Mouse (Mus musculus) midbrain, postnatal 0 days (tissue): ENCODE data around the gene Kcnj6. TPM values are rescaled to one million over a fixed set of nuclear protein-coding genes. Genes with fewer than 3 reads are reported as not detected.

Experiments used
- ATAC-seq: fragments of 200-750 bp; cut with Nextera tagmentation; 2 replicates; pipeline ENCODE4 v1.8.0; 2017; ENCODE audit warnings: moderate number of reproducible peaks, mild to moderate bottlenecking, moderate TSS enrichment, moderate library complexity; ENCODE audit not compliant: low FRiP score
- DNase-seq: peaks from one replicate; pipeline ENCODE4 v3.0.0-alpha.2; 2015; ENCODE audit warnings: low spot score
- H3K27ac ChIP-seq: fragments of 300-500 bp; sonication (generic); 2 replicates; pipeline ENCODE4 v1.5.1; 2014; ENCODE audit warnings: low read depth, mild to moderate bottlenecking, low read length, mixed read lengths
- H3K27me3 ChIP-seq: fragments of 300-500 bp; sonication (generic); 2 replicates; pipeline ENCODE4 v1.6.1; 2014; ENCODE audit warnings: low read length, control low read depth, mixed read lengths; ENCODE audit not compliant: insufficient read depth
- H3K36me3 ChIP-seq: fragments of 300-500 bp; sonication (generic); 2 replicates; pipeline ENCODE4 v1.6.1; 2014; ENCODE audit warnings: low read length, control low read depth, mixed read lengths; ENCODE audit not compliant: insufficient read depth
- H3K4me1 ChIP-seq: fragments of 300-500 bp; sonication (generic); 2 replicates; pipeline ENCODE4 v1.6.1; 2014; ENCODE audit warnings: mild to moderate bottlenecking, control low read depth, antibody characterized with exemption, low read length, mixed read lengths; ENCODE audit not compliant: insufficient read depth
- H3K4me2 ChIP-seq: fragments of 300-500 bp; sonication (generic); 2 replicates; pipeline ENCODE4 v1.6.1; 2014; ENCODE audit warnings: low read depth, mild to moderate bottlenecking, low read length, mixed read lengths; ENCODE audit not compliant: poor library complexity, severe bottlenecking
- H3K4me3 ChIP-seq: fragments of 300-500 bp; sonication (generic); 2 replicates; pipeline ENCODE4 v1.5.1; 2014; ENCODE audit warnings: low read depth, mild to moderate bottlenecking, low read length, moderate library complexity
- H3K9ac ChIP-seq: fragments of 300-500 bp; sonication (generic); replicated peaks from 2 replicates; pipeline ENCODE4 v1.6.1; 2014; ENCODE audit warnings: mild to moderate bottlenecking, low read length, moderate library complexity, mixed read lengths; ENCODE audit not compliant: poor library complexity, severe bottlenecking
- H3K9me3 ChIP-seq: fragments of 300-500 bp; sonication (generic); 2 replicates; pipeline ENCODE4 v1.6.1; 2016; ENCODE audit warnings: low read length, control low read depth
- CTCF ChIP-seq: IDR thresholded peaks from 2 replicates; pipeline ENCODE4 v1.5.1; 2016; ENCODE audit warnings: antibody characterized with exemption, mild to moderate bottlenecking
- whole genome bisulfite sequencing: fragments of 180-500 bp; shearing (Covaris S2); extraction: QIAGEN DNeasy Blood & Tissue Kit; methylation state at CpG from one replicate; pipeline ENCODE4 v1.1.7; 2014; 5-methylcytosine and 5-hydroxymethylcytosine counted together
- polyA plus RNA-seq: library from polyadenylated mRNA; unstranded; fragments of >200 nt; fragmentation: Nextera tagmentation; extraction: Ambion mirVana; gene quantifications from 2 replicates; pipeline ENCODE4 v1.2.1, GENCODE M21; 2015
- total RNA-seq: library from RNA; depleted of rRNA; stranded (reverse); fragments of >200 nt; gene quantifications from 2 replicates; pipeline ENCODE4 v1.2.3, GENCODE M21; 2014

Gene Kcnj6
- total and polyA plus RNA-seq, 2 experiments from 2014 or later: 3.2 to 12.9 TPM

GRCm38 (mm10) chr16:94956410-94956809, 41.1 kb downstream of the Kcnj6 start:
- WGBS: 94% methylated on average over 6 of the region's 6 CpGs

GRCm38 (mm10) chr16:94953294-94953693, 44.2 kb downstream of the Kcnj6 start:
- no peak overlapping the region for H3K9ac ChIP-seq
- no peak for ATAC-seq

More at GRCm38 (mm10) chr16:94956410-94956809, 41.1 kb downstream of the Kcnj6 start:
- Histone ChIP-seq H3K4me3 (no peak overlapping the region), H3K27ac (no peak overlapping the region), H3K27me3 (no peaks in the 10 kb centered on the region), H3K9me3 (no peaks in the 10 kb centered on the region), H3K9ac (no peak overlapping the region), H3K4me1 (no peaks in the 10 kb centered on the region), H3K4me2 (no peak overlapping the region), H3K36me3 (no peaks in the 10 kb centered on the region)
- no peak for TF ChIP-seq CTCF
- DNase-seq (no peak), ATAC-seq (no peak)

DNA sequence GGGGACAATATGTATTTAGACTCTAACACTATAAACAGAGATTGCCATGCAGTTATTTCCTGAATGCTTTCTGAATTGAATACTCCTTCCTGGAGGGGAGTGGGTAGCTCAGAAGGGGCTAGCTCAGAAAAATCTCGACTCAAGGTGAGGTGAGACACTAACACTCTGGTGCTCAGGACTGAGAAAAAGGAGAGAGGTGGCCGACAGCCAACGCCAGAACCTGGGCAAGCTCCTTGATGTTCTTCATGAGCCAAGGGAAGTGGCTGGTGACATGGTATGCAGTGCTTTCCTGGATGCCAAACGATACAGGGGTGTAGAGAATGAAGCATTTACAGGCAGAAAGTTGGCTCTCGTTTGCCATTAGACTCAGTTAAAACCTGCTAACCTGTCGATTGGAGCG, 48.3 kb downstream of the Kcnj6 start:
- DNase-seq (no peak), ATAC-seq (no peak)
- Histone ChIP-seq H3K9me3 (no peaks in the 10 kb centered on the region), H3K9ac (no peak overlapping the region), H3K27me3 (no peaks in the 10 kb centered on the region), H3K4me1 (no peaks in the 10 kb centered on the region), H3K27ac (no peak overlapping the region), H3K4me3 (no peak overlapping the region), H3K4me2 (no peak overlapping the region), H3K36me3 (no peaks in the 10 kb centered on the region)
- TF ChIP-seq CTCF: no peak
- WGBS: 90% methylated on average over 7 of the region's 7 CpGs

More at GRCm38 (mm10) chr16:94953294-94953693, 44.2 kb downstream of the Kcnj6 start:
- no peak for DNase-seq
- no peak for TF ChIP-seq CTCF
- WGBS: 84% methylated on average over 1 of the region's 1 CpGs
- Histone ChIP-seq H3K4me2 (no peak overlapping the region), H3K9me3 (no peaks in the 10 kb centered on the region), H3K36me3 (no peaks in the 10 kb centered on the region), H3K4me1 (no peaks in the 10 kb centered on the region), H3K4me3 (no peak overlapping the region), H3K27me3 (no peaks in the 10 kb centered on the region), H3K27ac (no peak overlapping the region)

GRCm38 (mm10) chr16:94946848-94947247, 50.7 kb downstream of the Kcnj6 start:
- no peak overlapping the region for H3K27ac ChIP-seq
- ATAC-seq: no peak
- H3K4me3 ChIP-seq: no peak overlapping the region
- WGBS: 72% methylated on average over 5 of the region's 5 CpGs
- H3K4me2 ChIP-seq: no peak overlapping the region
- no peaks in the 10 kb centered on the region for H3K9me3 ChIP-seq
- H3K27me3 ChIP-seq: no peaks in the 10 kb centered on the region
- H3K9ac ChIP-seq: no peak overlapping the region
- DNase-seq: peak; percentile 32
- no peak for TF ChIP-seq CTCF
- H3K36me3 ChIP-seq: no peaks in the 10 kb centered on the region
- no peaks in the 10 kb centered on the region for H3K4me1 ChIP-seq

DNA sequence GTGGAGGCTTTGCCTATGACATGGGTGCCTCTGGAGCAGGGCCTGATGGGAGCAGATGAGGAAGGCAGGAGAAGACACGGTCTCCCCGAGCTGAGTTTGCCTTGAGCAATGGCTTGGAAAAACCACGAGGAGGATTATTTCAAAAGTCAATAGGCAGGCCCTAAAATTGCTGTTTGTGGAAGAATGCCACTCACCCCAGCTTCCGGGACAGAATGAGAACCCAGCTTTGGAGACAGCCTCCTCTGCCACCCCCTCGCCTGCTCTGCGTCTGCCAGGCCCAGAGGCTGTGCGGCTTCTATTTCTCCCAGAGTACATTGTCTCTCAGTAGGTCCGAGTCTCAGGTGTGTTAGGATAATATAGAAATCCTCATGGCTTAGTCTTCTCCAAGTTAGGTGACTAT, 64.8 kb downstream of the Kcnj6 start:
- no peak for DNase-seq

DNA sequence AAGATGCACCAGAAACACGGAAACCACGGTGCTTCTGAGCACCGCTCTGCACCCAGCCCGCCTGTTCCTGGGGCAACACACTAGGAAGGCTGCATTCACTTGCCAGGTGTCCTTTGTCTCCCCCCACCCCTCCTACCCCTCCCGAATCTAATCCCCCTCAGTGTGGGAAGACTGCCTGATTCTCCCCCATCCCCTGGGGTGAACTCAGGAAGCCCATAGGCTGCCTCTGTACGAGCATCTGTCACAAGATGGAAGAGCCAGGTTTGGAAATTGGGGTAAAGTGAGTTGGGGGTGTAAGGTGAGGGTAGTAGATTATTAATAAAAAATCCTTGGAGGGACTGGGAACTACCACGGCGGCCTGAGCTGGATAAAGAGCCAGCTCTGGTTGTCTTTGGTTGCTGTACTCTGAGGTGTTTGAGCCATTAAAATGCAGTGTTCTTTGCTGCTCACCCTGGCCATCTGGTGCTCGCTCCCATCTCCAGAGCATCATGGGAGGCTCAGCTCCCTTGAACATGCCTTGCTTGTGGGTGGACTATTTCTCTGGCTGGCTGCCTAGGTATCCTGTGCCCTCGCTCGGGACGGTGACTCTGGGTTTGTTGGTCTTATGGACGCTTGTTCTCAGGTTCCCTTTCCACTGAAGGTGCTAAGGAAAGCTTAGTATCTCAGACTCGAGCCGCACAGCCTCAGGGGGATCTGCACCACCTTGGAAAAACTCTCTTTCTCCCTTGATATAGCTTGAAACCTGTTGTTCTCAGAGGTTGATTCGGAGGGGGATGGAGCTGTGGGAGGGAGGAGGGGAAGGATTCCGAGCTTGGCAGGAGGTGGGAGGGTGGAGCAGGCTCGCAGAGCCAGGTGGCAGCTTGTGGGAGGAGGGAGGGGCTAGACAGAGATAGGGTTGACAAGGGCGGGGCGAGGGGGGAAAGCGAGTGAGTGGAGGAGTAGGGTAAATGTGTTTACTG, 65.9 kb downstream of the Kcnj6 start:
- no peak for ATAC-seq
- WGBS: 11% methylated on average over 21 of the region's 21 CpGs

More for the DNA sequence above, 64.8 kb downstream of the Kcnj6 start:
- no peak for TF ChIP-seq CTCF
- 80% methylated on average over 8 of the region's 8 CpGs for WGBS
- ATAC-seq: no peak
- Histone ChIP-seq H3K4me1 (peaks cover 9% of the 10 kb centered on the region; the same call in 1 of the 2 replicates), H3K4me3 (no peak overlapping the region), H3K9ac (no peak overlapping the region), H3K4me2 (no peak overlapping the region), H3K27ac (no peak overlapping the region), H3K27me3 (no peaks in the 10 kb centered on the region), H3K9me3 (no peaks in the 10 kb centered on the region), H3K36me3 (no peaks in the 10 kb centered on the region)

More for the DNA sequence above, 65.9 kb downstream of the Kcnj6 start:
- peak; percentile 65 for DNase-seq
- Histone ChIP-seq H3K9ac (no peak overlapping the region), H3K27ac (no peak overlapping the region), H3K9me3 (no peaks in the 10 kb centered on the region), H3K27me3 (no peaks in the 10 kb centered on the region), H3K4me1 (peaks cover 9% of the 10 kb centered on the region; the same call in 1 of the 2 replicates), H3K36me3 (no peaks in the 10 kb centered on the region), H3K4me2 (peak overlapping the region; percentile 4; the same call in 1 of the 2 replicates), H3K4me3 (no peak overlapping the region)
- no peak for TF ChIP-seq CTCF
